Mouse (Mus musculus) heart, embryonic 12.5 days (tissue): Measurements from ENCODE around the gene Capn11. TPM values are rescaled to one million over a fixed set of nuclear protein-coding genes. Genes with fewer than 3 reads are reported as not detected.

Source experiments
- ATAC-seq: fragments of 200-750 bp; cut with Nextera tagmentation; 2 replicates; pipeline ENCODE4 v1.8.0; 2017; ENCODE audit warnings: moderate TSS enrichment, moderate library complexity; ENCODE audit not compliant: insufficient number of reproducible peaks, low FRiP score
- H3K27ac ChIP-seq: fragments of 300-500 bp; sonication (generic); 2 replicates; pipeline ENCODE4 v1.5.1; 2016; ENCODE audit warnings: mild to moderate bottlenecking, moderate library complexity; ENCODE audit not compliant: poor library complexity, severe bottlenecking
- H3K27me3 ChIP-seq: fragments of 300-500 bp; sonication (generic); replicated peaks from 2 replicates; pipeline ENCODE4 v1.6.1; 2016; ENCODE audit warnings: mild to moderate bottlenecking, moderate library complexity
- H3K36me3 ChIP-seq: fragments of 300-500 bp; sonication (generic); 2 replicates; pipeline ENCODE4 v1.6.1; 2016; ENCODE audit warnings: mild to moderate bottlenecking, moderate library complexity
- H3K4me1 ChIP-seq: fragments of 300-500 bp; sonication (generic); replicated peaks from 2 replicates; pipeline ENCODE4 v1.6.1; 2016; ENCODE audit warnings: mild to moderate bottlenecking
- H3K4me2 ChIP-seq: fragments of 300-500 bp; sonication (generic); 2 replicates; pipeline ENCODE4 v1.6.1; 2016; ENCODE audit warnings: mild to moderate bottlenecking, moderate library complexity
- H3K4me3 ChIP-seq: fragments of 300-500 bp; sonication (generic); 2 replicates; pipeline ENCODE4 v1.5.1; 2016; ENCODE audit warnings: mild to moderate bottlenecking
- H3K9ac ChIP-seq: fragments of 300-500 bp; sonication (generic); 2 replicates; pipeline ENCODE4 v1.6.1; 2016; ENCODE audit warnings: mild to moderate bottlenecking, moderate library complexity
- H3K9me3 ChIP-seq: fragments of 300-500 bp; sonication (generic); replicated peaks from 2 replicates; pipeline ENCODE4 v1.6.1; 2016; ENCODE audit warnings: mild to moderate bottlenecking, moderate library complexity
- WGBS: fragments of 180-500 bp; shearing (Covaris S2); methylation state at CpG from one replicate; pipeline ENCODE4 v1.1.7; 2016; 5-methylcytosine and 5-hydroxymethylcytosine counted together
- polyA plus RNA-seq: library from polyadenylated mRNA; unstranded; fragments of >200 nt; fragmentation: Nextera tagmentation; extraction: Ambion mirVana; gene quantifications from 2 replicates; pipeline ENCODE4 v1.2.1, GENCODE M21; 2016

Capn11 gene
- 0.46 and 0.56 TPM in 2 replicates for polyA plus RNA-seq

DNA sequence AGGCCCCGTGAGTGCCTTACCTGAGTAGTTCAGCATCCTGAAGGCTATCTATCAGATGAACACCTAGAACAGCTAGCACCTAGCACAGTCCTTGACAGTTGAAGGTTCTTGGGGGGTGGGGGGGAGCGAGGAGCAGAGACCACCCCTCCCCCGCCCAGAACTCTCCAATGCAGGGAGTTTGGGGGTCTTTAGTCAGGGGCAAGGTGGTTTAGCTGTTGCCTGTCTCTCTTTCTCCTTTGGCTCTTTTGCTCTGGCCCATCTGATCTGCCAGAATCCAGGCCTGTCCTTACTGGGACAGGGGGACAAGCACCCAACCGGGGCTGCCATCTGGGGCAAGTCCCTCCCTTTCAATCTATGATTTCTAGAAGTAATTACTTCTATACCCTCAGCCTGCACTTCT, at the start of gene Capn11:
Gene Capn11, minus strand, starts transcription at position 101 of the 400 bp plus-strand sequence.
- no peaks in the 10 kb centered on the region for H3K27me3 ChIP-seq
- no peak for ATAC-seq
- 64% methylated on average over 4 of the region's 4 CpGs for WGBS

DNA sequence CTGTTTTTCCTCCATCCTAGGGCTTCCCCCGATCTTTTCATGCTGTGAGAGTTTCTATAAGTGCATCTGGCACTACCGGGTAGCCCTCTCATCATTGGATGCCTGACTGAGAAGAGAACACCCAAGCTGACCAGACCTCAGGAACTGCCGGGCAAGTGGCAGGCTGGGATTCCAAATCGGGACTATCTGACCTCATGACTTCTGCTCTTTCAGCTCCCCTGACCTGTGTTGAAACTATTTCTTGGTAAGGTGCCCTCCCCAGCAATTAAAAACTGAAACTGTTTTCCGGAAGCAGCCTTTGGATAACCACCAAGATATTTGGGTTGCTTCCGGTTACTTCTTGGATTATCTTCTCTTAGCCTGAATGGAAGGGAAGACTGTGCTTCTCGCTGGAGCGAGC, 49.1 kb upstream of the Capn11 start:
- WGBS: 77% methylated on average over 8 of the region's 8 CpGs
- H3K4me2 ChIP-seq: no peak overlapping the region
- no peak for ATAC-seq

More for the DNA sequence above, at the start of gene Capn11:
- 0 out of 2 replicates have a peak within 1 kb of the TSS, but pooled peaks have one; percentile 11 for H3K9ac ChIP-seq
- peaks cover 6% of the 10 kb centered on the region; the same call in 1 of the 2 replicates for H3K4me1 ChIP-seq
- H3K4me2 ChIP-seq: no peak within 1 kb of the TSS
- no peak within 1 kb of the TSS for H3K4me3 ChIP-seq
- H3K36me3 ChIP-seq: peaks cover 21% of the 10 kb centered on the region
- no peak within 1 kb of the TSS for H3K27ac ChIP-seq
- H3K9me3 ChIP-seq: no peaks in the 10 kb centered on the region

DNA sequence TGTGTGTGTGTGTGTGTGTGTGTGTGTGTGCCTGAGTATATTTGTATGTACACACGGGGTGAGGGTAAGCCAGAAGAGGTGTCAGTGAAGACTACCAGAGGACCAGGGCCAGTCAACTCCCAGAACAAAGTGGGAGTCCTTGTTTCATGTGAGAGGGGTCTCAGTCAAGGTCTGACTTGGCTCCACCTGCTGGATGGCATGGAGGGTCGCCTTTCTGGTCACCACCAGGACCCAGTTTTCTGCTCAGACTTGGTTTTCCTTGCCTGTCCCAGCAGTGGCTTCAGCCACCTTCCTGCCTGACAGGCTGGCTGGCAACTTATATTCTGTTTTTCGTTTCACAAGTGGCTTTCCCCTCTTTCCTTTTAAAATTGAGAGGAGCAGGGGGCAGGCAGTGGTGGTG, 48.3 kb upstream of the Capn11 start:
- Histone ChIP-seq H3K4me2 (no peak overlapping the region), H3K4me1 (peaks cover 15% of the 10 kb centered on the region), H3K27me3 (0 out of 2 replicates have a peak, but pooled peaks cover 3% of the 10 kb centered on the region), H3K4me3 (no peak overlapping the region), H3K27ac (no peak overlapping the region), H3K9me3 (no peaks in the 10 kb centered on the region), H3K9ac (no peak overlapping the region), H3K36me3 (no peaks in the 10 kb centered on the region)
- ATAC-seq: no peak
- WGBS: 20% methylated on average over 3 of the region's 3 CpGs

More for the DNA sequence above, 49.1 kb upstream of the Capn11 start:
- H3K27ac ChIP-seq: no peak overlapping the region
- H3K9ac ChIP-seq: no peak overlapping the region
- no peaks in the 10 kb centered on the region for H3K9me3 ChIP-seq
- no peak overlapping the region for H3K4me3 ChIP-seq
- no peaks in the 10 kb centered on the region for H3K36me3 ChIP-seq
- 0 out of 2 replicates have a peak, but pooled peaks cover 3% of the 10 kb centered on the region for H3K27me3 ChIP-seq
- peaks cover 15% of the 10 kb centered on the region for H3K4me1 ChIP-seq

DNA sequence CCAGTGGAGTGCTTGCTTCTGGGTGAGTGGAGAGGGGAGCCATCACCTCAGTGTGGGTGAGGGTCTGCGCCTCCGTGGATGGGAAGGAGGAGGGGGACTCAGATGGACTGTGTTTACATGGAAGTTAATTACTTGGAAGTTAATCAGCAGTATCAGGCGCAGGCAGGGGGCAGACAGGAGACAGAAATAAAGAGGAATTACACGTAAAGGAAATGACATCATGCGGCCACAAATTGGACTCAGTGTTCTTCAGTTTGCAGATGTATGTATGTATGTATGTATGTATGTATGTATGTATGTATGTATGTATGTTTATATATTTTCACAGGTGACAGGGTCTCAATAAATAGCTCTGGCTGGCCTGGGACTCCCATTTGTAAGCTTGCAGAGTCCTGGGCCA, 47.7 kb upstream of the Capn11 start:
- Histone ChIP-seq H3K36me3 (no peaks in the 10 kb centered on the region), H3K27me3 (0 out of 2 replicates have a peak, but pooled peaks cover 3% of the 10 kb centered on the region), H3K9me3 (no peaks in the 10 kb centered on the region), H3K27ac (no peak overlapping the region), H3K9ac (no peak overlapping the region), H3K4me2 (no peak overlapping the region), H3K4me3 (no peak overlapping the region), H3K4me1 (peaks cover 15% of the 10 kb centered on the region)
- 64% methylated on average over 5 of the region's 5 CpGs for WGBS
- ATAC-seq: no peak

DNA sequence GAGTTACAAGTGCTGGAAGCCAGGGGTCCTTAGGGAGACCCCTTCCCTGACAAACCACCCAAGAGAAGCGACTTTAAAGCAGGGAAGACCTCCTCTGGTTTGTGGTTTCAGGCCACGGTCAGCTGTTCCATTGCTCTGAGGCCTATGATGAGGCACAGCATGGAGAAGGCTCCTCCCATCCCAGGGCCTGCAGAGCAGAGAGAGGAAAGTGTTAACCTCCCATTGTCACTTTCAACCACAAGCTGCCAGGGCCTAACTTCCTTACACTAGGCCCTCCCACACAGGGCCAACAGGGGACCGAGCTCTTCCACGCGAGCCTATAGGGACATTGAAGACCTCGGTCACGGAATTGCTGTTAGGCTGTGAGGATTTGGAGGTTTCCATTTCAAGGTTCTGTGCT, 44.1 kb upstream of the Capn11 start:
- Histone ChIP-seq H3K27me3 (no peaks in the 10 kb centered on the region), H3K36me3 (peaks cover 9% of the 10 kb centered on the region; the same call in 1 of the 2 replicates), H3K4me1 (peaks cover 22% of the 10 kb centered on the region), H3K4me2 (no peak overlapping the region), H3K9me3 (no peaks in the 10 kb centered on the region), H3K27ac (no peak overlapping the region), H3K9ac (no peak overlapping the region), H3K4me3 (no peak overlapping the region)
- no peak for ATAC-seq
- 55% methylated on average over 7 of the region's 7 CpGs for WGBS

DNA sequence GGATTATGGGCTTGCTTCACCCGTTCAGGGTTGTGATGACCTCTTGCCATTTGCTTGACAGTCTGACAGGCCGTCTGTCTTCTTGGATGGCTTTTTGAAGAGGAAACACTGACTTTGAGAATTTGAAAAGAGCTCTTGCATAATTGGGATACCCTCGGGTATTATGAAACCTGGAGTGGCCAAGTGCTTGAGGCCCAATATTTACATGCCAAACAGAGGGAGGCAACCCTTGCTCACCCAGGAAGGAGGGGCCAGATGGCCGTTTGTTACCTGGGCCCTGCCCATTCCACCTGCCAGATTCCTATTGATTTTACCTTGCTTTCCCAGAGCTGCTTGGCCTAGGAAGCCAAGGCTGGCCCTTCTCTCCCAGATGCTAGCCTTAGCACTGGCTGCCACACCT, 43.1 kb upstream of the Capn11 start:
- H3K4me2 ChIP-seq: no peak overlapping the region
- no peak overlapping the region for H3K9ac ChIP-seq
- H3K9me3 ChIP-seq: no peaks in the 10 kb centered on the region
- H3K4me3 ChIP-seq: no peak overlapping the region
- H3K4me1 ChIP-seq: peaks cover 22% of the 10 kb centered on the region
- no peak for ATAC-seq
- WGBS: 69% methylated on average over 4 of the region's 4 CpGs
- H3K27me3 ChIP-seq: no peaks in the 10 kb centered on the region
- H3K27ac ChIP-seq: no peak overlapping the region
- H3K36me3 ChIP-seq: peaks cover 13% of the 10 kb centered on the region; the same call in 1 of the 2 replicates

DNA sequence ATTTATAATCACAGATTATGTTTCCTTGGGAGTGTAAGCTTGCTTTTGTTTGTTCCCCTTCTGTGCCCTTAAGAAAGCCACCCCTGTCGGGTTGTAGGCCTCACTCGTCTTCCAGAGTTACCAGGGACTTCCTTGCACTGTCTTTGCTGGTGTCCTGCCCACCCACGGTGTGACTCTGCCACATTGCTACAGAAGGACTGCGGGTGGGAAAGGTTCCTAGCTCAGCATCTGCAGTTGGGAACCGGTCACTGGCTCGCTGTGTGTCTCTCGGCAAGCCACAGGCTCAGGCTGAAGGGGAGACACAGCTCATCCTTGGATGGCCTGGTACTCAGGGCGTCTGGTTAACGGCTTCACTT, 42.1 kb upstream of the Capn11 start:
- Histone ChIP-seq H3K9ac (0 out of 2 replicates have a peak overlapping the region, but pooled peaks have one; percentile 33), H3K4me3 (no peak overlapping the region), H3K4me1 (peaks cover 22% of the 10 kb centered on the region), H3K27ac (peak overlapping the region; percentile 70), H3K9me3 (no peaks in the 10 kb centered on the region), H3K36me3 (peaks cover 17% of the 10 kb centered on the region; the same call in 1 of the 2 replicates), H3K4me2 (no peak overlapping the region), H3K27me3 (no peaks in the 10 kb centered on the region)
- 60% methylated on average over 9 of the region's 9 CpGs for WGBS
- ATAC-seq: no peak

DNA sequence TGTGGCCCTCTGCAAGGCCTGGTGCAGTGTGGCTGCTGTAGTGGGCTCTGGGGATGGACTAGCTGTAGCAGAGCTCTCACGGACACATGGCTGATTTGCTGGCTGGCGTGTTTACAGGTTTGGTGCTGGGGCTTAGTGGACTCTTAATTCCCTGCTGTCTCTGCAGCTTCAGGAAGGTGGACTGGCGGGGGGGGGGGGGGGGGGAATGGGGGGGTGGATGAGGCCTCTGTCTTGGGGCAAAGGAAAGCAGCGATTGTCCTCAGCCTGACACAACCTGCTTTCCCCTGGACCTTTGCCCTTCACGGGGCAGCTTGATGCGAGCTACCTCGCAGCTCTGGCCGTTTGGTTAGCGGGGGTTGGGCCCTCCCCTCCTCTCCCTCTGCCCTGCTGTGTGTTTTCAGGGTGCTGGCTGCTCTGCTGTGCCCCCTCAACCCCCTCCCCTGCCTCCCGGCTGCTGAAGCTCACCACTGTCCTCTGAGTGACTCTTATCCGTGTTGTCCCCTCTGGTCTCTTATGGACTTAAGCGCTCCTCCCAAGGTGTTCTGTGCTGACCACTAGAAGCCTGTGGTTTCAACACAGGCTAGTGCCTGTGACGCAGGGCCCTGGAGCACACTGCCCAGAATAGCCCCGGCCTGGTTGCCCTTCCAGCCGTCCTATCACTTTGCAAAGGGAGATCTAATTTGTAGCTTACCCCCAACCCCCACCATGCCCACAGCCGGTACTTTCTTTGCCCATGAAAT, 41.5 kb upstream of the Capn11 start:
- Histone ChIP-seq H3K4me2 (0 out of 2 replicates have a peak overlapping the region, but pooled peaks have one; percentile 35), H3K36me3 (peaks cover 17% of the 10 kb centered on the region; the same call in 1 of the 2 replicates), H3K9ac (no peak overlapping the region), H3K4me3 (no peak overlapping the region), H3K27ac (peak overlapping the region; percentile 70), H3K9me3 (no peaks in the 10 kb centered on the region), H3K4me1 (peaks cover 24% of the 10 kb centered on the region), H3K27me3 (no peaks in the 10 kb centered on the region)
- peak; percentile 40; the same call in 1 of the 2 replicates for ATAC-seq
- WGBS: 46% methylated on average over 9 of the region's 16 CpGs

DNA sequence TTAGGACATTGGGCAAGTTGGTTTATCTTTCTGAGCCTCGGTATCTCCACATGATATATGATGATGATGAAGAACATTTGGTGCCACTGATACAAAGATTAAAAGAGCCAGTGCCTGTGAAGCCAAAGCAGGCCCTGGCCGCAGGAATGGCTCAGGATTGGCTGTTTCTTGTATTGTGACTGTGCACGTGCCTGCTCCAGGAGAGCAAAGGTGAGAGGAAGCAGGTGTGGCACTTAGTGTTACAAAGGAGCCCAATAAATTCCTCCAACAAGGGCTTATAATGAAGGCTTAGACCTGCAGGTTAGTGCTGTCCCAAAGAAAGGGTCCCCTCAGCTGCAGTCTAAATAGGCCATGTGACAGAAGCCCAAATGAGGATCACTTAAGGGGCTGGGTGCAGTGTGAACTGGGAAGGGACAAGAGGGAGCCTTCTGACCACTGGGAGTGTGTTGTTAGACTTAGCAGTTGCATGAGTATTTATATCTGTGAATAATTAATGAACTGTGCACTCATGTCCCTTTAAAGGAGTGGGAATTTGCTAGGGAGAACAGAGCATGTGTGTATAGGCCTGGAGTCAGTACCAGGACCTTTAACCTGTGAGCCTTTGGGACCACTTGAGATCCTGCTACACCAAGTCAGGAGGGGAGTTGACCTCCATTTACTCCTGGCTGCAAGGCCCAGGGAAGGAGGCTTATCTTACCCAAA, 40.1 kb upstream of the Capn11 start:
- Histone ChIP-seq H3K9ac (no peak overlapping the region), H3K4me1 (peaks cover 34% of the 10 kb centered on the region)
- WGBS: 86% methylated on average over 3 of the region's 3 CpGs

DNA sequence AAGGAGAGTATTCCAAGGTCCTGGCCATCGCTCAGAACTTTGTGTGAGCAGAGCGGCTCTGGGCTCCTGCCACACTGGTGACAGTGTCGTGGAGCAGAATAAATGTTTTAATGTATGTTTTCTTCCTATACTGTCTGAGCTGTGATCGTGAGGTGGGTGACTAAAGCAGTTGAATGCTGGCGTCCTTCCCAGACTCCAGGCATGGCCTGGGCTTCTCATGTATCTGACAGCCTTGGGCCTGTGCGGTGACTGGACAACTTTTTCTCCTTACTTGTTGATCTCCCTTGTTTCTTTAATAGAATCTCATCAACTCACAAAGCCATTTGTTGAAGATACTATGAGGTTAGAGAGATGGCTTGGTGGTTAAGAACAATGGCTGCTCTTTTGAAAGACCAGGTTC, 39.2 kb upstream of the Capn11 start:
- 81% methylated on average over 6 of the region's 6 CpGs for WGBS
- Histone ChIP-seq H3K27ac (no peak overlapping the region), H3K9ac (no peak overlapping the region), H3K9me3 (no peaks in the 10 kb centered on the region), H3K4me1 (peaks cover 42% of the 10 kb centered on the region), H3K4me2 (no peak overlapping the region), H3K4me3 (no peak overlapping the region), H3K27me3 (no peaks in the 10 kb centered on the region), H3K36me3 (peaks cover 17% of the 10 kb centered on the region; the same call in 1 of the 2 replicates)
- ATAC-seq: no peak

More for the DNA sequence above, 40.1 kb upstream of the Capn11 start:
- no peak overlapping the region for H3K4me2 ChIP-seq
- no peak overlapping the region for H3K27ac ChIP-seq
- no peaks in the 10 kb centered on the region for H3K27me3 ChIP-seq
- H3K4me3 ChIP-seq: no peak overlapping the region
- no peaks in the 10 kb centered on the region for H3K9me3 ChIP-seq
- peaks cover 17% of the 10 kb centered on the region; the same call in 1 of the 2 replicates for H3K36me3 ChIP-seq
- ATAC-seq: no peak

DNA sequence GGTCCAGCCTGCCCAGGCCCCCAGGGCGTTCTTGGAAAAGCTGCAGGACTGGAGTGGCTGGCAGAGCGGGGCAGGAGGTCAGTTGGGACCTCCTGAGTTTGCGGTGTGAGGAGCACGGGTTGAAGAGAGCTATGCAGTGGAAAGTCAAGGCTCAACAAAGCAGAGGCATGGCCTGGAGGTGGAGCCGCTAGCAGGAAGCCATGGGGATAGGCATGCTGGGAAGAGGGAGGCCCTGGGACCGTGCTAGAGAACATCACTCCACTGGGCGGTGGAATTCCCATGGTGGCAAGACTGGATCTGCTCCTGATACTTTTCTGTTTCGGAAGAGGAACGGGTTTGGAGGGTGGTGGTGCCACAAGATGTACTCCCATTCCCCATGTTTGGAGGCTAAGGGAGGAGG, 37.9 kb upstream of the Capn11 start:
- no peak overlapping the region for H3K9ac ChIP-seq
- H3K27me3 ChIP-seq: no peaks in the 10 kb centered on the region
- H3K4me3 ChIP-seq: no peak overlapping the region
- no peak overlapping the region for H3K4me2 ChIP-seq
- peaks cover 17% of the 10 kb centered on the region; the same call in 1 of the 2 replicates for H3K36me3 ChIP-seq
- peaks cover 52% of the 10 kb centered on the region for H3K4me1 ChIP-seq
- ATAC-seq: no peak
- H3K27ac ChIP-seq: no peak overlapping the region
- H3K9me3 ChIP-seq: no peaks in the 10 kb centered on the region
- 91% methylated on average over 9 of the region's 9 CpGs for WGBS
